Mouse (Mus musculus): ENCODE data around the gene Fbxo27. TPM values are rescaled to one million over a fixed set of nuclear protein-coding genes. Genes with fewer than 3 reads are reported as not detected.
A peak's percentile ranks its signal among the peaks of the same experiment; 100 is the strongest.
"Not testable (repeated sequence)": the region's sequence is repeated elsewhere in the genome, so short reads cannot be mapped to it uniquely, and the experiment has no call there.

The Fbxo27 gene
- total RNA-seq, 4 experiments from 2014 or later = 0.12 to 0.68 (median 0.13) TPM; not detected in 1

DNA sequence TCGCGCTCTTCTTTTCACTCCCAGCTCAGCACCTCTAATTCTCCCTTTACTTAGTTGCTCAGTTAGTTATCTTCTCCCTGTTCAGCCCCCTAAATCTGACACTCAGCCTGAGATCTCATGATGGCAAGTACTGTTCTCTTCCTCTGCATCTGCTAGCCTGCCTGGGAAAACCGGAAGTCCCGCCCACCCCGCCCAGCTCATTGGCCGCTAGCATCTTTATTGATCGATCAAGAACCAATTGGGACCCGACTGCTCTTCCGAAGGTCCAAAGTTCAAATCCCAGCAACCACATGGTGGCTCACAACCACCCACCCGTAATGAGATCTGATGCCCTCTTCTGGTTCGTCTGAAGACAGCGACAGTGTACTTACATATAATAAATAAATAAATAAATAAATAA, 8.7 kb downstream of the Fbxo27 start:
- not testable (repeated sequence) for DNase-seq (ENCODE audit: low spot score in 2 of 2)

DNA sequence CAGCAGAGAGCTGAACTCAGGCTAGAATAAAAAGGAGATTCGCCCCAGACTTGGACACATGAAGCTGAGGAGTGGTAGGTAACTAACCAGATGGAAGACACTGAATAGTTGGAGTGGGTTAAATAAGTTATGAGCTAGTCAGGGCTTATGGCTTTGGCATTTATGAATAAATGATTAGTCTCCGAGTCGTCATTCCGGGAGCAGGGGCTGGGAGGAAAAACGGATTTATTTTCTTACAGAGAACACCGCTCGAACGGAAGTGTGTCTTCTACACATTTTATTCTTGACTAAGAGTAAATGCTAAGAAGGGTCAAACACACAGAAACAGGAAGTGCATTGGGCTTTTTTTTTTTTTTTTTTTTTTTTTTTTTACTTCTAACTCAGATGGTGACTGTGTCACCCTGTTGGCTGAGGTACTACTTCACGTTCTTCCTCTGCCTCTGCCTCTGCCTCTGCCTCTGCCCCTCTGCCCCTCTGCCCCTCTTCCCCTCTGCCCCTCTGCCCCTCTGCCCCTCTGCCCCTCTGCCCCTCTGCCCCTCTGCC, 10.0 kb downstream of the Fbxo27 start:
- DNase-seq (ENCODE audit: low spot score in 2 of 2) = no peak

DNA sequence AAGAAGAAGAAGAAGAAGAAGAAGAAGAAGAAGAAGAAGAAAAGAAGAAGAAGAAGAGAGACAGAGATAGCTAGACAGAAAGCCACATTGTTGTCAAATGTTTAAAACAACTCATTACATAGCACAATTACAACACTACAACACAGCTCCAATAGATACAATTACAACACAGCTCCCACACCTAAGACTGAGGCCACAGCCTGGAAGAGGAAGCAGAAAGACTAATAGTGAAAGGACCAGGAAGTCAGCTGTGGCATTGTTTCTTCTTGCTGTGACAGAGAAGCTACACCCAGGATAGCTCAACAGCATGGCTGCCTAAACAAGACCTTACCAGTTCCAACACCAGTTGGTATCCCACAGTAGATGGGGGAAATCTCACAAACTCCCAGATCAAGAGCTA, 16.8 kb downstream of the Fbxo27 start:
- DNase-seq (ENCODE audit: low spot score in 2 of 2) = no peak

DNA sequence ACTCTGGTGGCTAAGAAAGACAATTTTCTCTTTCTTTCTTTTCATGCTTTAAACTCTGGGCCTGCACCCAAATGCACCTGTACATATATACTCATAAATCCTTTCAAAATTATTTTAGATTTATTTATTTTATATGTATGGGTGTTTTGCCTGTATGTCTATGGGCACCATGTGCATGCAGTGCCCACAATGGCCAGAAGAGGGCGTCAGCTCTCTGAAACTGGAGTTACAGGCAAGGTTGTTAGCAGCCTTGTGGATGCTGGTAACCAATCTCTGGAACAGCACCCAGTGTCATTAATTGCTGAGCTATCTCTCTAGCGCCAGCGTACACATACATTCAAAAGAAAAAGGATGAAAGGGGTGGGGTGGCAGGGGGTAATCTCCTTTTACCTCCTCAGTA, 18.3 kb downstream of the Fbxo27 start:
- DNase-seq (ENCODE audit: low spot score in 2 of 2) = no peak

DNA sequence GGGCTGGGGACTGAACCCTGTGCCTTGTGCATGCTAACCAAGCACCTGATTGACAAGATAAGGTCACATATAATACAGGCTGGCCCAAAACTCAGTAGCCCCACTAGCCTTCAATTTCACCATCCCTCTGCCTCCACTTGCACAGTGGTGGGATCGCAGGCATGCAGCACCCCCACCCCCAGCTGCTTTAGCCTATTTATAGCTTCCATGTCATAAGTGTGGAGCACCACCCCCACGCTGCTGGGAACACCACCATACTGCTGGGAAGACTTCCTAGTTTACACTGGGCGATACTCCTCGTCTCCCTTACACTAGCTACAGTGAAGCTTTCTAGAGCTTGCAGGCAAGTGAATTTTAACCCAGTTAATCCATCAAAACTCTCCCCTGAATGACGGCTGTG, 22.0 kb downstream of the Fbxo27 start:
- DNase-seq (ENCODE audit: low spot score in 2 of 2) = no peak

DNA sequence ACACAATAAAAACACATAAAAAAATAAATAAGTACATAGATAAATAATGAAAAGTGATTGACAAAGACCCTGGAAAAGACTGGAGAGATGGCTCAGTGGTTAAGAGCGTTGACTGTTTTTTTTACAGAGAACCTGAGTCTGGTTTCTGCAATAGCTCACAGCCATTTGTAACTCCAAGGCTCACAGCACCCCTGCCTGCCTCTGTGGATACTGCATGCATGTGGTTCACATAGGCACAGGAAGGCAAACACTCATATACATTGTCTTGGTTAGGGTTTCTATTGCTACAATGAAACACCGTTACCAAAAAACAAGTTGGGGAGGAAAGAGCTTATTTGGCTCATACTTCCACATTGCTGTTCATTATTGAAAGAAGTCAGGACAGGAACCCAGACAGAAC, 22.9 kb downstream of the Fbxo27 start:
- DNase-seq (ENCODE audit: low spot score in 2 of 2) = no peak

DNA sequence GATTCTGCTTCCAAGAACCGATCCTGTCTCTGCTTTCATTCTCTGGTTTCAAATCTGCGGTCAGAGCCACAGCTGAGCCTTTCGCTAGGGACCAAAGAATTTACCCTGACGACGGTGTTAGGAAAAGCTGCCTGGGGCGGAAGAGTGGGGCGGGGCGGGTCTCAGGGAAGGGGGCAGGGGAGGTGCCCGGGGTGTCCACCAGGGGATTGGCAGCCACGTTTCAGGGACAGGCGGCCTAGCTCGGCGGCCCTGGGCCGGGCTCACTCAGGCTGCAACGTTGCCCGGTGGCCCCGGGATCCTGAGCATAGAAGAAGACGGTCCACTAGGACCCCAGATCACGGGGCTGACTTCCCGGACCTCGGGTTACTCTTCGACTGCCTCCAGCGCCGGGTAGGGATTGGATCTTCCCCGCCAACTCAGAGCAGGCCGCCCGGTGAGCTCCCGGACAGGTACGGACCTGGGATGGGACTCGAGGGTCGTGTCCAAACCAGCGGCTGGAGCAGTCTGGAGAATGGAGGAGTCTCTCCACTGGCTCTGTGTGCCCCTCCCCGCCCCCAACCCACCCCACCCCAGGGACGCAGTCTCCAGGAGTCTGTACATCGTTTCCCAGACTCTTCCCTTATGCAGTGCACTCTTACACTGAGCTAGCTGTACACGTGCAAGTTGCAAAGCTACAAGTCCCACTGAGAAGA, 24.1 kb downstream of the Fbxo27 start, which contains the start of gene Fbxo17:
Fbxo17 (plus strand) TSS at position 215 of the 692 bp plus-strand sequence.
- DNase-seq (ENCODE audit: low spot score in 2 of 2) = peak; percentile 46 to 53

DNA sequence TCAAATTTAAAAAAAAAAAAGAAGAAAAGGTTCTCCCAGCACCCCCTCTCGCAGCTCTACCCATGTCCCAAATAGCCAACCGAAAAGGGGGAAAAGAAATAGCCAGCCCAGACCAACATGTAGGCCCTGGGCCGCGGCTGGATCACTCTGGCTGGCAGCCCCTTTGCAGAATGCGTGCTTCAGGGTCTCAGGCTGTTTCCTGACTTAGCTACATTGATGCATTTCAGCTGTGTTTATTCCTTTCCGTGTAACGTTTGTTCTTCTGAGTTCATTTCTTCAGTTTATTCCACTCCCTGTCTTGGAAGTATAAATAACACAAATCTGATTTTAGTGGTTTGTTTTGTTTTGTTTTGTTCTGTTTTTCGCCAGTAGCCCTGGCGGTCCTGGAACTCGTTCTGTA, 25.1 kb downstream of the Fbxo27 start:
- no peak for DNase-seq (ENCODE audit: low spot score in 2 of 2)

DNA sequence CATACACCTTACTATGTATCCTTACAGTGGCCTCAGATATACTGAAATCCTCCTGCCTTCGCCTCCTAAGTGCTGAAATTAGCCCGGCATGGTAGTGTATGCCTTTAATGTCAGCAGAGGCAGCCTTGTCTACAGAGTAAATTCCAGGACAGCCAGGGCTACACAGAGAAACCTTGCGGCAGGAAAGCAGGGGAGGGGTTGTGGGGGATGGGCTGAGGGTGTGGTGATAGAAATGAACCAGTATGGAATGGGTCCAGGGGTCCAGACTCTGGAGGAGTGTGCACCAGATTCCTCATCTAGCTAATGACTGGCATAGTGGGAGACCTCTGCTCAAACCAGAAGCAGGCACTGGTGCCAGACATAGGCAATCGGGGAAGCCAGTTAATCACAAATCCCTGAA, 26.5 kb downstream of the Fbxo27 start:
- no peak for DNase-seq (ENCODE audit: low spot score in 2 of 2)

DNA sequence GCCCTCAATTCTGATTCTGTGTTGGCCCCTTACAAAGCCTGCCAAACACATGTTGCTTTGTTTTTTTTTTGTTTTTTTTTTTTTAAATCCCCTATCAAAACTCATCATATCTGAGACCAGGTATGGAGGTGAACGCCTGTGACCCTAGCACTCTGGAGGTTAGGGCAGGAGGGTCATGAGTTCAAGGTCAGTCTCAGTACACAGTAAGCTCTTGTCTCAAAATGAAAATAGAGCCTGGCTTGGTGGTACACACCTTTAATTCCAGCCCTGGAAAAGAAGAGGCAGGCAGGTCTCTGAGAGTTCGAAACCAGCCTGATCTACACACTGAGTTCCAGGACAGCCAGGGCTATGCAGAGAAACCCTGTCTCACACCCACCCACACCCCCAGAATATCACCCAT, 27.0 kb downstream of the Fbxo27 start:
- DNase-seq (ENCODE audit: low spot score in 2 of 2) = no peak

DNA sequence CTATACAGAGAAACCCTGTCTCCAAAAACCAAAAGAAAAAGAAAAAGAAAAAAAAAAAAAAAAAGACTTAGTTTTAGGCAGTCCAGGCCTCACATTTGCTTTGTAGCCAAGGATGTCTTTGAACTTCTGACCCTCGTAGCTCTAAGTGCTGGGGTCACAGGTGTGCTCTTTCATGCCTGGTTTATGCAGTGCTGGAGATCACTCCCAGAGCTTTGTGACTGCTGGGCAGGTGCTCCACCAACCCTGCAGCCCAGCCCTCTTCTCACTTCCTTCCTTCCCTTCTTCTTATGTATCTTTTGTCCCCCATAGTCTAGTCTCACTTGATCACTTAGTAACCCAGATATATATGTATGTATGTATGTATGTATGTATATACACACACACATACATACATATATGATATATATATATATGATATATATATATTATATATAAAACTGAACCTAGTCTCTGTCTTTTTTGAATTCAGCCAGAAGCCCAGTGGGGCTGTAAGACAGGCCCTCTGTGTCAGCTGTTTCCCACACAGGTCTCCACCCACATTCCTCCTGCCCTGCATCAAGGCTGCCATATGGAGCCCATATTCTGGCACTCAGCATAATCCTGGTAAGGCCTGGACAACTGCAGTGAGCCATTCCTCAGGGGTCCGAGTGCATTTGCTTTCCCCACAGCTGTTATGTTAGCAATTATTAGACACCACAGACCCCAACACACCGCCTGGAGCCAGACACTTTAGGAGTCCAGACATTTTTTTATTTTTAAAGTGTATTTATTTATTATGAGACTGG, 28.3 kb downstream of the Fbxo27 start:
- DNase-seq (ENCODE audit: low spot score in 2 of 2) = no peak

DNA sequence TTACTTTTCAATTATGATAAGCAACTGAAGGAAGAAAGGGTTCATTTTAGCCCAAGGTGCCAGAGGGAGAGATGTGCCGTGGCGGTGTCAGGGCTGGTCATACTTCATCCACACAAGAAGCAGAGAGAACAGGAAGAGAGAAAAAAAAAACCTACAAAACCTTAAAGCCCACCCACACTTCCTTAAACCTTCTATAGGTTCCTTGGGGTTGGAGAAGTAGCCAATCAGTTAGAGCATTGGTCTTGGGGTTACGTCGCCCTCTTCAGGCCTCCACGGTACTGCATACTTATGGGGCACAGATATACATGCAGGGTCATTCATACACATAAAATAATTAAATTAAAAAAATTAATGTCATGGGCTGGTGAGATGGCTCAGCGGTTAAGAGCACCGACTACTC, 29.4 kb downstream of the Fbxo27 start:
- DNase-seq (ENCODE audit: low spot score in 2 of 2) = no peak

DNA sequence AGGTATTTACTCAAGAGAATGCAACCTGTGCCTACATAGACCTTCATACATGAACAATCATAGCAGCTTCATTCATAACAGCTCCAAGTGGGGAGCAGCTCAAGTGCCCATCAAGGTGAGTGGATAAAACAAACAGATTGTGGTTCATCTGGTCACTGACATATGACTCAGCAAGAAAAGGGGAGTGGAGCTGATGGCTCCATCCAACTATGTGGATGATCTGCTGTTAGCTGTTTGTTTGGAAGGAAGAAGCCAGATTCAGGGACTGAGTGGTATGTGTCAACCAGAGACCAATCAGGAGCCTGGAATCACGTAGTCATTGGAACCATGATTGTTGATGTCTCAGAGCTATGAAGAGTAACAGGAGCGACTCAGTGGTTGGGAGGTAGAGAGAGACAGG, 32.0 kb downstream of the Fbxo27 start:
- DNase-seq (ENCODE audit: low spot score in 2 of 2) = no peak

DNA sequence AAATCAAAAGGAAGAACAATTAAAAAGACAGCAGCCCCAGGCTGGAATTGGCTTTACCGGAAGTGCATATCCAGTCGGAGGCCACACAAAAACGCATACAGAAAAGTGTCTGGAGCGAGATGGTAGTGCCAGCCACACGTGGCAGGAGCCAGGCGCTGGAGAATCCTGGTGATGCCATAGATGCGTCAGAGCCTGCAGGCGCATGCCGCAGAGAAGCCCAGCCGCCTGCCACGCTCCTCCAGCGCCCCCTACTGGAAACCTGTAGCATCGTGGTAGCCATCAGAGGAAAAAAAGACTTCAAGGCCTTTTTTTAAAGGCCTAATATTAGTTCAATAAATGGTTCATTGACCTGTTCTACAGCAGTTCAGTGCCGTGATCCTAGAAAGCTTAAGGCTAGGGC, 34.0 kb downstream of the Fbxo27 start:
- peak; percentile 35 to 59 for DNase-seq (ENCODE audit: low spot score in 2 of 2)

DNA sequence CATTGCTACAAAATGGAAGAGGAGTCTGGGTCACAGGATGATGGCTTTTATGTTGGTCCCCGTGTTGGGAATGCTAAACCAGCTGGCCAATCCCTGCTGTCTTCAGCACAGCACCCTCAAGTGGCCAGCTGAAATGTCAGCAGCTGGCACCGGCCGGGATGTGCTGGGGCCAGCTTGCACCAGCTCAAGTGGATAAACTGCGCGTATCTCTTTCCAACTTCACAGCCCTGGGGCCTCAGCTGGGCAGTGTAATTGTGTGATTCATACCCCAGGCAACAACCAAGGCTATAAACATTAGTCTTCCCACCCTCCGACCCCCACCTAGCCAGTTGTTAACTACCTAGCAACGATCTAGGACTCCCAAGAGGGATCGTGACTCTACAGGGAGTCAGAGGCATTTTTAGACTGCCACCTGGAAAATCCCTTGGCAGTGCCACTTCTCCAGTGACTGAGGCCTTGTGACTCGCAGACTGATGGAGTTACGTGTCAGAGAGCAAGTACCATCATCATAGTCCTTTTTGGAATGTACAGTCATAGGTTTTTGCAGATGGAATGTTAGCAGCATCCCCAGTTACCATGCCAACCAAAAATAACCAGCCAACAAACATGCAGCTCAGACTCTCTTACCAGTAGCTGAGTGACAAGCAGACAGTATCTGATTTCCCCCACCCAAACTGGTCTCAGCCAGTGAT, 35.1 kb downstream of the Fbxo27 start:
- DNase-seq (ENCODE audit: low spot score in 2 of 2) = peak; percentile 14 to 35

DNA sequence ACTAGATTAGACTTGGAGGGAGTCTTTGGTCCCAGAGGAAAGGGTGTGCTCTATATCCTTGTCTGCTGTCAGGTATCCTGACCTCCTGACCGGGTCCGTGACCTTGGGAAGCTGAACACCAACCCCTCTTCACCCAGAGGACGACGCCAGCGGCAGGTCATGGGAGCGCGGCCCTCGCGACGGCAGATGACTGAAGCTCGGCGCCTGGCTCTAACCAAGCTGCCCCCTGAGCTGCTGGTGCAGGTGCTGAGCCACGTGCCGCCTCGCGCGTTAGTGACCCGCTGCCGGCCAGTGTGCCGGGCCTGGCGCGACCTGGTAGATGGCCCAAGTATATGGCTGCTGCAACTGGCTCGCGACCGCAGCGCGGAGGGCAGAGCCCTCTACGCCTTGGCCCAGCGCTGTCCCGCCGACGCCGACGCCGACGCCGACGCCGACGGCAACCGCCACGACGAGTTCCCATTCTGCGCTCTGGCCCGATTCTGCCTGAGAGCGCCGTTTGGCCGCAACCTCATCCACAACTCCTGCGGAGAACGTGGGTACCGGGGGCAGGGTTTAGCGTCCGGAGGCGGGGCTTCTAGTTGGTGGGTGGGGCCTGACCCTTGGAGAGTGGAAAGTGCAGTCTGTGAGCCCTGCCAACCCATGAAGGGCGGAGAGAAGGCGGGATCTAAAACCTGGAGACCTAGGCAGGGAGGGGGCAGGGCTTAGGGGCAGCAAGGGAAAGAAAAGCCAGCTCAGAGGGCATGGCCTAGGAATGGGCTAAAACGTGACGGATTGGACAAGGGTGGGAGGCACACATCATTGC, 39.9 kb downstream of the Fbxo27 start:
- peak; percentile 16 to 37 for DNase-seq (ENCODE audit: low spot score in 2 of 2)

DNA sequence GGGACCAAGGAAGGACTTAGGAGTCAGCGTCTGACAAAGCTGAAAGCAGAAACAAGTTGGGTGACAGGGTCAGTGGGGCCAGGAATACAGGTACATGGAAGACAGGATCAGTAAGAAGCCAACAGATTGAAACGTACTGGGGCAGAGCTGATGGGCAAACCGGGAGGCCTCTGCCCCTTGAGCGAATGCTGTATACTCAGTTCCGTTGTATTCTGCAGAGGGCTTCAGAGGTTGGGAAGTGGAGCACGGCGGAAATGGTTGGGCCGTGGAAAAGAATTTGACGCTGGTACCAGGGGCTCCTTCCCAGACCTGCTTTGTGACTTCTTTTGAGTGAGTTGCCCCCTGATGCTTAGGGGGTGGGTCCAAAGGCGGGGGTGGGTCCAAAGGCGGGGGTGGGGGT, 40.6 kb downstream of the Fbxo27 start:
- no peak for DNase-seq (ENCODE audit: low spot score in 2 of 2)

DNA sequence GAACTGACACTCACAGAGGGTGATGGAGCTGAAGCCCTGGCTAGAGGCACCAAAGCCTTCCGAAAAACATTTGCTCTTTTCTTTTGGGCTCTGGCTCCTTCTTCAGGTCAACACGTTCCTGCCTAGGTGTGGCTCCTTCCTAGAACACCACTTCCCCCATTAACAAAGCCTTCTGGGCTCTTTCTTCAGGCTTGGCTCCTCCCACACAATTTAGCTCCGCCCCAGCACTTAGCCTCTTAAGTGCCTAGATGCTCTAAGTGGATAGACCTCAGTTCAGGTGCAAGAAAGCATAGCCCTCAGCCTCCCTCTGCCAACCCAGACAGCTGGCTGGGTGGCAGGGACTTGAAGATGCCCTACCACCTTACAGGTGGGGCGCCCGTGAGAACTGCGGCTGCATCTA, 43.1 kb downstream of the Fbxo27 start:
- DNase-seq (ENCODE audit: low spot score in 2 of 2) = no peak

DNA sequence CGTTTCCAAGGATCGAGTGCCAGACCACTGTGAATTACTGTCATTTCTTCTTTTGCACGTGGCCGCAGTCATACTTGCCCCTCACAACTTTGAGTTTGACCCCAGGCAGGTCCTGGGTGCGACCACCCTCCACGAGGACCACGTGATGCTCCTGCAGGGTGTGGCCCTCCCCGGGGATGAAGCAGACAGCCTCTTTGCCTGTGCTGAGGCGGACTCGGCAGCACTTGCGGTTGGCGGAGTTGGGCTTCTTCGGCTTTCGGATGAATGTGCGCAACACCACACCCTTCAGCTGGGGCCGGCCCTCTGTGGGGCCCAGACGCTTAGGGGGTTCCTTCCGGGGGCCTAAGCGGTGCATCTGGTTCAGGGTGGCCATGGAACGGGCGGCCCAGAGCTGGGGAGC, 47.2 kb downstream of the Fbxo27 start:
- DNase-seq (ENCODE audit: low spot score in 2 of 2) = no peak

DNA sequence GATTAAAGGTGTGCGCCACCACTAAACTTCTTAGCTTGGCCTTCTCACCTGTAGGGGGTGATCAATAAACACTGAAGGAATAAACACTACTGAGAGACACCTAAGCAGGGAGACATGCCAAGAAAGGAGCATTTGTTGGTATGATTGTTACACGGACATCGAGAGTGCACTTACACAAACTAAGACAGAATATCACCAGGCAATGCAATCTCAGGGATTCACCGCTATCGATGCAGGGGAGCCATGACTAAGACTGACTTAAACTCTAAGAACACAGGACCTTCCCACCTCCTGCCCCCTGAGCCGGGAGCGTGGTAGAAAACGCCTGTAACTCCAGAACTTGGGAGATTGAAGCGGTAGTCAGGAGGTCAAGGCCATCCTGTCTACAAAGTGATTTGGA, 48.3 kb downstream of the Fbxo27 start:
- no peak for DNase-seq (ENCODE audit: low spot score in 2 of 2)

DNA sequence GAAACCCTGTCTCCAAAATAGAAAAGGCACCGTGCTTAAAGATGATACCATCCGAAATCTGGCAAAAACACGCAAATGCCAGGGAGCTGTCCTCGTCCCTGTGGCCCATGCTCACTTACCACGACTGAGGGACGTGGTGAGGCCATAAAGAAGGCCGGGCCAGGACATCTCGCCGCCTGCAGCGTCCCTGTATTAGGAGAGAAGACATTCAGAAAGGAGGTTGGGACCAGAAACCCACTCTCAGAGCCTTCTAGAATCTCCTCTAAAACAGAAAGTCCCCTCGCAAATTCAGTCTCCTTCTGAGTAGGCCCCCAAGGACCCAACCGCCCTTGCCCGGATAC, 48.7 kb downstream of the Fbxo27 start:
- DNase-seq (ENCODE audit: low spot score in 2 of 2) = no peak
